Mouse (Mus musculus): ENCODE data around the gene Pramef8. TPM values are rescaled to one million over a fixed set of nuclear protein-coding genes. Genes with fewer than 3 reads are reported as not detected.

Gene Pramef8
- 10 to 100 TPM; 31.2 to 34.7 TPM for total RNA-seq (2023)

DNA sequence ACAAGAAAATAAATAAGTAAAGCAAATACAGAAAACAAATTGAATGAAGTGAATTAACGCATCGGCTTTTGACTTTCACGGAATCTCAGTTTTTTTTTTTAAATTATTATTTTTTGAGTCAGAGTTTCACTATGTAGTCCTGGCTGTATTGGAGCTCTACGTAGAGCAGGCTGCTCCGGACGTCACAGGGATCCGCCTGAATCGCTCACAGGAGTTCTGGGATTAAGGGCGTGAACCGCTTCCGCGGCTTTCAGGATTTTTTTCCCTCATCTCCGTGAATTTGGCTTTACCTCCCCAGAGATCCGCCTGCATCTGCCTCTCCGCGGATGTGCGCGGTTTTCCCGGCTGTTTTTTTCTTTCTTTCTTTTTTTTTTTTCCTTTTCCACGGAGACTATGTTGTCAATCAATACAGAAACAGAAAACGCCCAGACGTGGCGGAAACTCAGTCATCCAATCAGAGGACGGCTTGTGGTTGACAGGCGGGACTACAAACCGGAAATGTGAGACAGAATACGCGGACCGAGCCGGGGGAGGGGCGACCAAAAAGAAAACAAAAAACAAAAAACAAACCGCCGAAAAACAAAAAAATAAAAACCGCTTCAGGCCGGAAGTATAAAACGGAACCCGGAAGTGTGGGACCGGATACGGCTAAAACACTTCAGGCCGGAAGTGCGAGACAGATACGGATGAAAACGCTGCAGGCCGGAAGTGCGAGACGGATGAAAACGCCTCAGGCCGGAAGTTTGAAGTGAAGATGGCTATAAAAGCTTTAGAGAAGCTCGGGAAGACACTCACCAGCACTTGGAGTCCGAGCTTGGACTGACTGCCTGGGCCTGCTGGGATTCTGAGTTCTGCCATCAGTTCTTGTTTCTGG, at the start of gene Pramef8:
Gene Pramef8 (plus strand): TSS at position 208 of the 874 bp plus-strand sequence.

DNA sequence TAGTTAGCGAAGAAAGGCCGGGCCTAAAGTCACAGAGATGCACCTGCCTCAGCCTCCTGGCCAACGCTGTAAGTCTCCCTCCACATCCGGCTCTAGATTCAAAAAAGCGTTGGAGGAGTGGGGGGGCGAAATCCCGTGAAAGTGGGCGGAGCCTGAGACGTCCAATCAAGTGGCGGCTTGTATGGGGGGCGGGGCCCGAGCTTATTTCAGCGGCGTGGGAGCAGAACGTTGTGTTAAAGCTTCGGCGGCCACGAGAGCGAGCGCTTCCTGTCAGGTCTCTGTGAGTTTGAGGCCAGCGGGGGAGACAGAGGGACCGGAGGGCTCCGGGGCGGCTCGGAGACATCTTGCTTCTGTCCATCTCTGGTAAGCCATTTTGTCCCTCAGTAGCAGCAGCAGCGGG, 18.0 kb upstream of the Pramef8 start, which contains the start of gene Pramel1:
Gene Pramel1 (plus strand): TSS at position 248 of the 400 bp plus-strand sequence.

DNA sequence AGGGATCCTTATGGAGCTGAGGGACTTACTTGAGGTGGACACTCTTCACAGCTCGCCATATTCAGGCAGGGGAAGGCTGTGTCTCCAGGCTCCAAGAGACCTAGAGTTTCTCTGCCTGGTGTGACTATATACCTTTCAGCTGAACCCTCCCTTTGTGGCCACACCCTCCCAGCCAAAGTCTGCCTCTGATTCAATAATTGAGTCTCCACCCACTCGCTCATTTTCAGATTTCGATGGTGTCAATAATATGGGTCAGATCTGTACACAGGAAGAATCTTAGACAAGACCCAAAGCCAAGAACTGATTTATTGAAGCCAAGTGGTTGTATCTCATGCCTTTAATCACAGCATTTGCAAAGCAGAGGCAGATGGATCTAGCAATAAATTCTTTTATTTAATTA, 38.0 kb downstream of the Pramef8 start, which contains the start of gene Oog4:
Gene Oog4 (minus strand): TSS at position 101 of the 400 bp plus-strand sequence.

Other genes starting within 250 kb of the Pramef8 start
- 10 to 100 TPM; 37.9 to 43.0 TPM for gene Prdm2, start 199.4 kb upstream of the Pramef8 start, total RNA-seq (2023)
- 1 to 10 TPM in 1 of 2 experiments, under 1 TPM in 1; 0.61 to 1.0 TPM for gene Pdpn, start 112.9 kb upstream of the Pramef8 start, total RNA-seq (2023)
- not detected for gene Lrrc38, start 62.7 kb upstream of the Pramef8 start, total RNA-seq (2023)
- not detected for gene Pramel1, start 18.0 kb upstream of the Pramef8 start, total RNA-seq (2023)
- gene Oog4, start 37.9 kb downstream of the Pramef8 start, total RNA-seq (2023), result not detected
- not detected for gene Gm13043, start 98.9 kb downstream of the Pramef8 start, total RNA-seq (2023)
- not detected for gene Gm13040, start 123.5 kb downstream of the Pramef8 start, total RNA-seq (2023)
- not detected for gene BC080695, start 139.3 kb downstream of the Pramef8 start, total RNA-seq (2023)
- not detected for gene Gm13057, start 139.3 kb downstream of the Pramef8 start, total RNA-seq (2023)
- gene Gm13083, start 202.6 kb downstream of the Pramef8 start, total RNA-seq (2023), result not detected
- not detected for gene Gm13088, start 244.8 kb downstream of the Pramef8 start, total RNA-seq (2023)

Data from neutrophil, adult 83 days (primary cell).